Mouse (Mus musculus) liver, postnatal 0 days (tissue): ENCODE data around the gene Fam178b.

Source experiments
- CTCF ChIP-seq: sonication (generic); IDR thresholded peaks from 2 replicates; pipeline ENCODE4 v1.5.1; 2016; ENCODE audit warnings: antibody characterized with exemption, low read depth
- EP300 ChIP-seq: IDR thresholded peaks from 2 replicates; pipeline ENCODE4 v1.6.1; 2016; ENCODE audit warnings: antibody characterized with exemption, low read depth, mild to moderate bottlenecking

GRCm38 (mm10) chr1:36657658-36658415 lies 25.1 kb downstream of the Fam178b start:
- TF ChIP-seq CTCF: no peak
- 0 out of 2 replicates have a peak, but pooled peaks have one; percentile 46 for TF ChIP-seq EP300
